Mouse (Mus musculus): Measurements from ENCODE around the gene Cptp.

DNA sequence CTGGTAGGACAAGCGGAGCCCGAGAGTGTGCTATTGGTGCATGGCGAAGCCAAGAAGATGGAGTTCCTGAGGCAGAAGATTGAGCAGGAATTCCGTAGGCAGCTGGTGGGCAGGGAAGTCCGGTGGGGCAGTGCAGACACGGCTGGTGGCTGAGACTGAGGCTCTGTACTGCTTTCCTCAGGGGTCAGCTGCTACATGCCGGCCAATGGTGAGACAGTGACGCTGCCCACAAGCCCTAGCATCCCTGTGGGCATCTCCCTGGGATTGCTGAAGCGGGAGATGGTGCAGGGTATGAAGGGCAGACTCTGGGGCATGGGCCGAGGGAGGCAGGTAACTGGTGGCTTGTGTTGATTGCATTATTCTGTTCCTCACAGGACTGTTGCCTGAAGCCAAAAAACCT, 18.4 kb upstream of the Cptp start:
- TF ChIP-seq CTCF (IDR thresholded peaks at IDR 0.05; ENCODE audit: low read depth) (no peak), EP300 (IDR thresholded peaks at IDR 0.05; ENCODE audit: low read depth) (no peak)

All from liver, postnatal 0 days (tissue).